Mouse (Mus musculus) lung, embryonic 14.5 days (tissue): ENCODE measurements around the gene Lnpk. TPM values are rescaled to one million over a fixed set of nuclear protein-coding genes. Genes with fewer than 3 reads are reported as not detected.

Source experiments
- ATAC-seq: fragments of 200-750 bp; cut with Nextera tagmentation; 2 replicates; pipeline ENCODE4 v1.8.0; 2017; ENCODE audit warnings: mild to moderate bottlenecking, moderate TSS enrichment, moderate library complexity; ENCODE audit not compliant: insufficient read depth
- DNase-seq: peaks from one replicate; pipeline ENCODE4 v3.0.0-alpha.2; 2015
- H3K27ac ChIP-seq: fragments of 300-500 bp; sonication (generic); 2 replicates; pipeline ENCODE4 v1.5.1; 2014; ENCODE audit warnings: low read depth, mild to moderate bottlenecking, moderate library complexity
- H3K27me3 ChIP-seq: fragments of 300-500 bp; sonication (generic); 2 replicates; pipeline ENCODE4 v1.6.1; 2014; ENCODE audit warnings: low read length, control low read depth; ENCODE audit not compliant: insufficient read depth
- H3K36me3 ChIP-seq: fragments of 300-500 bp; sonication (generic); 2 replicates; pipeline ENCODE4 v1.6.1; 2014; ENCODE audit warnings: control low read depth; ENCODE audit not compliant: insufficient read depth
- H3K4me1 ChIP-seq: fragments of 300-500 bp; sonication (generic); 2 replicates; pipeline ENCODE4 v1.6.1; 2014; ENCODE audit warnings: antibody characterized with exemption, control low read depth; ENCODE audit not compliant: insufficient read depth
- H3K4me2 ChIP-seq: fragments of 300-500 bp; sonication (generic); 2 replicates; pipeline ENCODE4 v1.6.1; 2014; ENCODE audit warnings: mild to moderate bottlenecking
- H3K4me3 ChIP-seq: fragments of 300-500 bp; sonication (generic); 2 replicates; pipeline ENCODE4 v1.5.1; 2014; ENCODE audit warnings: low read depth, low read length
- H3K9ac ChIP-seq: fragments of 300-500 bp; sonication (generic); 2 replicates; pipeline ENCODE4 v1.6.1; 2014
- H3K9me3 ChIP-seq: fragments of 300-500 bp; sonication (generic); 2 replicates; pipeline ENCODE4 v1.6.1; 2016; ENCODE audit warnings: low read depth, low read length, control low read depth
- CTCF ChIP-seq: IDR thresholded peaks from 2 replicates; pipeline ENCODE4 v1.5.1; 2016; ENCODE audit warnings: antibody characterized with exemption, low read depth
- WGBS: fragments of 180-500 bp; shearing (Covaris S2); extraction: QIAGEN DNeasy Blood & Tissue Kit; methylation state at CpG from one replicate; pipeline ENCODE4 v1.1.7; 2014; 5-methylcytosine and 5-hydroxymethylcytosine counted together
- polyA plus RNA-seq: library from polyadenylated mRNA; unstranded; fragments of >200 nt; fragmentation: Nextera tagmentation; extraction: Ambion mirVana; gene quantifications from 2 replicates; pipeline ENCODE4 v1.2.1, GENCODE M21; 2014

The Lnpk gene
- polyA plus RNA-seq, 1 experiment from 2014 or later, result 28.6 TPM

DNA sequence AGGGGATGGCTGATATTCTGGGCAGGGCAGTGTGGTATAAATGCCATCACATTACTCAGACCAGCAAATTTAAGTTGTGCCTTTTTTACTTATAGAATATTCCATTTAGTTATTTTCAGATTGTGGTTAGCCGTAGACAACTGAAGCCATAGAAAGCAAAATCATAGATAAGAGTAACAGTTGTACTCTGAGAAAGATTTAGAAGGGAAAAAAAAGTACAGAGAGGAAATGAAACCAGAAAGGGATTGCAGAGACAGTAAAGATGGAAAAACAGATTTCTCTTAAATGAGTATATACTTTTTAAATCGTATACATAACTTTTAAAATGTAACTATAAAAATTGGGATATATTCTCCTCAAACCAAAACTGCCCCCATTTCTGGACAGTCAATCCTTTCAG is 20.1 kb downstream of the Lnpk start:
- DNase-seq (no peak), ATAC-seq (no peak)
- peaks cover 13% of the 10 kb centered on the region; the same call in 1 of the 2 replicates for H3K36me3 ChIP-seq
- H3K4me1 ChIP-seq, result no peaks in the 10 kb centered on the region
- no peaks in the 10 kb centered on the region for H3K27me3 ChIP-seq
- H3K9ac ChIP-seq, result no peak overlapping the region
- H3K4me2 ChIP-seq, result no peak overlapping the region
- H3K27ac ChIP-seq, result no peak overlapping the region
- H3K4me3 ChIP-seq, result no peak overlapping the region
- no peak for TF ChIP-seq CTCF
- no peaks in the 10 kb centered on the region for H3K9me3 ChIP-seq
- 89% methylated on average over 2 of the region's 2 CpGs for WGBS

DNA sequence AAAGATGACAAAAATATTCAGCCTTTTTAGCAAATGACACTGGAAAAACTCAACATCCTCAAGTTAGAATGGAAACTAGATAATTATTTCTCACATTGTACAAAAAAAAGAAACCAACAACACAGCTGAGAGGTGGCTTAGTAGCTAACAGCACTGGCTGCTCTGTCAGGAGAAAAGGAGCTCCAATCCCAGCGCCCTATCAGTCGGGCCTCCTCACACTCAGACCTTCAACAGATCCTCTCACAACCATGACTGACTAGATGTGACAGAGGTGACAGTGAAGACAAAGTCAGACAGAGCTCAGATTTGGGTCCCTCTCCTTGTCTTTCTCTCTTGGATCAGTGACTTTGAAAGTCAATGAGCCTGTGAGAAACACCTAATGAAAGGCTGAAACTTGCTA is 21.8 kb downstream of the Lnpk start:
- H3K27me3 ChIP-seq, result no peaks in the 10 kb centered on the region
- no peak for ATAC-seq
- H3K9me3 ChIP-seq, result no peaks in the 10 kb centered on the region
- 67% methylated on average over 2 of the region's 2 CpGs for WGBS
- no peak overlapping the region for H3K4me2 ChIP-seq
- H3K36me3 ChIP-seq, result peaks cover 22% of the 10 kb centered on the region; the same call in 1 of the 2 replicates
- TF ChIP-seq CTCF, result no peak
- no peak overlapping the region for H3K4me3 ChIP-seq
- no peak for DNase-seq
- H3K9ac ChIP-seq, result no peak overlapping the region
- no peaks in the 10 kb centered on the region for H3K4me1 ChIP-seq
- H3K27ac ChIP-seq, result no peak overlapping the region

DNA sequence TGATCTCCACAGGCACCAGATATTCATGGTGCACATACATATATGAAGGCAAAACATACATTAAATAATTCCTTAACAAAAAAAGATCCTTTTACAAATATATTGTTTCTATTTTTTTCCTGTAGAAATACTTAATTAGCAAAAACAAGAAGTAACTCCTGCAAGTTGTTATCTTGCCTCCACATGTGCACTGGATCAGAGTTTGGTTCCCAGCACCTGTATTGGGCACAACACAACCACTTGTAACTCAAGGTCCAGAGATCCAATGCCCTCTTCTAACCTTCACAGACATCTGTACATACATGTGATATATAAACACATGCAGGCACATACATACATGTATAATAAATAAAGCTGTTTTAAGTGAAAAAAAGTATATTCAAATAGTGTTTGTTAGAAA is 27.3 kb downstream of the Lnpk start:
- no peak for DNase-seq
- H3K27ac ChIP-seq, result no peak overlapping the region

DNA sequence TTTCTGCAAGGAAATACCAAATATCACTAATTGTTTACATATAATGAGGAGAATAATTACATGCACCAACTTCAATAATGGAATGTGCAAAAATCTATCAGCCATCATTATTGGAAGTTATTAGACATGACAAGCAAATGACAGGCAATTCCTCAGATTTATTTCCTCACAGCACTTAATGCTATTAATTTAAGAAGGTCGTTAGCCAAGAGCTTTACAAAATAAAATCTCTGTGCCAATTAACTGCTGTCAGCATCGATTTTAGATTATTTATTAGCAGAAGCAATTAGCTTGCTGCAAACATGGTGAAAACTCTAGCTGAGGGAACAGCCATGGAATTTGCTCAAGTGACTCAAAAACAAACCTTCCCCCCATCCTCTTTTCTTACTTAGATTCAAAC is 30.9 kb downstream of the Lnpk start:
- WGBS, result 74% methylated on average over 2 of the region's 2 CpGs
- H3K4me1 ChIP-seq, result no peaks in the 10 kb centered on the region
- H3K27me3 ChIP-seq, result no peaks in the 10 kb centered on the region
- no peaks in the 10 kb centered on the region for H3K9me3 ChIP-seq
- H3K4me3 ChIP-seq, result no peak overlapping the region
- H3K27ac ChIP-seq, result no peak overlapping the region
- H3K36me3 ChIP-seq, result peaks cover 10% of the 10 kb centered on the region; the same call in 1 of the 2 replicates
- ATAC-seq, result no peak
- DNase-seq, result no peak
- no peak for TF ChIP-seq CTCF
- no peak overlapping the region for H3K4me2 ChIP-seq
- H3K9ac ChIP-seq, result no peak overlapping the region

More for the DNA sequence above, 27.3 kb downstream of the Lnpk start:
- H3K36me3 ChIP-seq, result peaks cover 11% of the 10 kb centered on the region; the same call in 1 of the 2 replicates
- no peak for ATAC-seq
- H3K9me3 ChIP-seq, result no peaks in the 10 kb centered on the region
- H3K9ac ChIP-seq, result no peak overlapping the region
- no peak overlapping the region for H3K4me3 ChIP-seq
- TF ChIP-seq CTCF, result no peak
- H3K4me2 ChIP-seq, result no peak overlapping the region
- H3K4me1 ChIP-seq, result no peaks in the 10 kb centered on the region
- no peaks in the 10 kb centered on the region for H3K27me3 ChIP-seq

DNA sequence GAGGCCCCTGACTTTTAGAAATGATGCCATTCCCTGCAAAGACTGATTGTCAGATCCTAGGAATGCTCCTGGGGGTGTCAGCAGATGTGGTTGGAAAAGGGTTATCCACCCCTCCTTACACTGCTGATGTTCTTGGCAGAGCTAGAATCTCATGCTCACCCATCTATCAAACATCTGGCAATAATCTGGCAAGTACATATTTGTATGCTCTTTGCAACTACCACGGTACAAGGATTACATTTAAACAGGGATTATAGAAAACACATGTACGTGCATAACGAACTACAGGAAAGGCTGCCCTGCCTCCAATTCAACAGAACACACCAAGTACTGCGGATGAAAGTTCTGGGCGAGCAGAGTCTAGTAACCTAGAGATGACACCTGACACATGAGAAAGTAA is 70.9 kb downstream of the Lnpk start:
- DNase-seq, result no peak
- no peak for ATAC-seq
- H3K9me3 ChIP-seq, result no peaks in the 10 kb centered on the region

GRCm38 (mm10) chr2:74506439-74506838 is 72.8 kb downstream of the Lnpk start:
- H3K9ac ChIP-seq, result no peak overlapping the region
- DNase-seq (no peak), ATAC-seq (no peak)
- 46% methylated on average over 8 of the region's 8 CpGs for WGBS
- H3K27ac ChIP-seq, result no peak overlapping the region
- no peak for TF ChIP-seq CTCF
- no peak overlapping the region for H3K4me2 ChIP-seq
- H3K4me3 ChIP-seq, result no peak overlapping the region
- no peaks in the 10 kb centered on the region for H3K9me3 ChIP-seq
- H3K27me3 ChIP-seq, result no peaks in the 10 kb centered on the region
- no peaks in the 10 kb centered on the region for H3K4me1 ChIP-seq
- H3K36me3 ChIP-seq, result no peaks in the 10 kb centered on the region

More for the DNA sequence above, 70.9 kb downstream of the Lnpk start:
- Histone ChIP-seq H3K36me3 (no peaks in the 10 kb centered on the region), H3K9ac (no peak overlapping the region), H3K27me3 (no peaks in the 10 kb centered on the region), H3K27ac (no peak overlapping the region), H3K4me1 (no peaks in the 10 kb centered on the region), H3K4me3 (no peak overlapping the region), H3K4me2 (no peak overlapping the region)
- 81% methylated on average over 5 of the region's 5 CpGs for WGBS
- no peak for TF ChIP-seq CTCF

- Histone ChIP-seq H3K27me3 (no peaks in the 10 kb centered on the region), H3K9me3 (no peaks in the 10 kb centered on the region), H3K4me3 (no peak overlapping the region), H3K36me3 (no peaks in the 10 kb centered on the region), H3K9ac (no peak overlapping the region), H3K4me1 (no peaks in the 10 kb centered on the region), H3K27ac (no peak overlapping the region), H3K4me2 (no peak overlapping the region)
- WGBS, result 88% methylated on average over 2 of the region's 2 CpGs
- no peak for ATAC-seq
- no peak for TF ChIP-seq CTCF
- DNase-seq, result no peak
These were observed 78.9 kb downstream of the Lnpk start for GRCm38 (mm10) chr2:74500307-74500706.

DNA sequence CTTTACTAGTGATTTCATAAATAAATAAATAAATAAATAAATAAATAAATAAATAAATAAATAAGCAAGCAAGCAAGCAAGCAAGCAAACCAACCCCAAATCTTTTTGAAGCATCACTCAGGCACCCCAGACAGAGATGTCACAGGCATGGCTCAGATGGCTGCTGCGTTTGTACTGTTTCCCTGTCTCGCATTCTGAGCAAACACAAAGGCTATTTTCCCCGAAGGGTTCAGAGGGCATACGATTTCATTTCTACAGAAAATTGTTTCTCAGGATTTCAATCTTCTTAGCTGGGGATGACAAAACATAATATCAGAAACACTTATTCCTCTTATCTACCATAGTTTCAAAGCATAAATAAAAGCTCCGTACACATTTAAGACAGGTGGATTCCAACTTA is 81.4 kb downstream of the Lnpk start:
- H3K4me2 ChIP-seq, result no peak overlapping the region
- no peak overlapping the region for H3K4me3 ChIP-seq
- DNase-seq, result no peak
- H3K36me3 ChIP-seq, result no peaks in the 10 kb centered on the region
- no peaks in the 10 kb centered on the region for H3K9me3 ChIP-seq
- H3K9ac ChIP-seq, result no peak overlapping the region
- no peaks in the 10 kb centered on the region for H3K4me1 ChIP-seq
- H3K27ac ChIP-seq, result no peak overlapping the region
- no peaks in the 10 kb centered on the region for H3K27me3 ChIP-seq
- 70% methylated on average over 5 of the region's 5 CpGs for WGBS
- no peak for TF ChIP-seq CTCF
- no peak for ATAC-seq
